Mouse (Mus musculus) kidney, postnatal 0 days (tissue): ENCODE measurements around the gene Vil1. TPM values are rescaled to one million over a fixed set of nuclear protein-coding genes. Genes with fewer than 3 reads are reported as not detected.

Source experiments
- ATAC-seq: fragments of 200-750 bp; cut with Nextera tagmentation; replicated peaks from 2 replicates; pipeline ENCODE4 v1.8.0; 2017; ENCODE audit warnings: low read depth, moderate number of reproducible peaks, moderate TSS enrichment, moderate library complexity; ENCODE audit not compliant: low FRiP score
- DNase-seq: peaks from one replicate; pipeline ENCODE4 v3.0.0-alpha.2; 2016; ENCODE audit warnings: low spot score
- H3K27ac ChIP-seq: fragments of 300-500 bp; sonication (generic); 2 replicates; pipeline ENCODE4 v1.5.1; 2014; ENCODE audit warnings: mild to moderate bottlenecking
- H3K27me3 ChIP-seq: fragments of 300-500 bp; sonication (generic); 2 replicates; pipeline ENCODE4 v1.6.1; 2014; ENCODE audit warnings: low read length, mixed read lengths; ENCODE audit not compliant: insufficient read depth
- H3K36me3 ChIP-seq: fragments of 300-500 bp; sonication (generic); 2 replicates; pipeline ENCODE4 v1.6.1; 2014; ENCODE audit warnings: low read length, mixed read lengths; ENCODE audit not compliant: insufficient read depth
- H3K4me1 ChIP-seq: fragments of 300-500 bp; sonication (generic); replicated peaks from 2 replicates; pipeline ENCODE4 v1.6.1; 2014; ENCODE audit warnings: antibody characterized with exemption, low read length, mixed read lengths; ENCODE audit not compliant: insufficient read depth
- H3K4me2 ChIP-seq: fragments of 300-500 bp; sonication (generic); 2 replicates; pipeline ENCODE4 v1.6.1; 2014; ENCODE audit warnings: mild to moderate bottlenecking, low read length, moderate library complexity, mixed read lengths
- H3K4me3 ChIP-seq: fragments of 300-500 bp; sonication (generic); replicated peaks from 2 replicates; pipeline ENCODE4 v1.5.1; 2014; ENCODE audit warnings: low read depth, low read length
- H3K9ac ChIP-seq: fragments of 300-500 bp; sonication (generic); 2 replicates; pipeline ENCODE4 v1.6.1; 2014; ENCODE audit warnings: low read depth, low read length
- H3K9me3 ChIP-seq: fragments of 300-500 bp; sonication (generic); replicated peaks from 2 replicates; pipeline ENCODE4 v1.6.1; 2016; ENCODE audit warnings: low read length, inconsistent platforms, mixed read lengths
- CTCF ChIP-seq: IDR thresholded peaks from 2 replicates; pipeline ENCODE4 v1.5.1; 2016; ENCODE audit warnings: antibody characterized with exemption, low read depth, mild to moderate bottlenecking, moderate library complexity
- WGBS: fragments of 180-500 bp; shearing (Covaris S2); extraction: QIAGEN DNeasy Blood & Tissue Kit; methylation state at CpG from one replicate; pipeline ENCODE4 v1.1.7; 2014; 5-methylcytosine and 5-hydroxymethylcytosine counted together
- polyA plus RNA-seq: library from polyadenylated mRNA; unstranded; fragments of >200 nt; fragmentation: Nextera tagmentation; extraction: Ambion mirVana; gene quantifications from 2 replicates; pipeline ENCODE4 v1.2.1, GENCODE M21; 2015

The Vil1 gene
- polyA plus RNA-seq, 1 experiment from 2014 or later, result 17.0 TPM

- 42% methylated on average over 9 of the region's 9 CpGs for WGBS
- DNase-seq (no peak), ATAC-seq (no peak)
- Histone ChIP-seq H3K4me2 (no peak overlapping the region), H3K9ac (no peak overlapping the region), H3K36me3 (no peaks in the 10 kb centered on the region), H3K9me3 (no peaks in the 10 kb centered on the region), H3K4me3 (no peak overlapping the region), H3K27me3 (no peaks in the 10 kb centered on the region), H3K27ac (0 out of 2 replicates have a peak overlapping the region, but pooled peaks have one; percentile 26), H3K4me1 (peaks cover 4% of the 10 kb centered on the region; the same call in 1 of the 2 replicates)
- no peak for TF ChIP-seq CTCF
Observed at GRCm38 (mm10) chr1:74419440-74419794, 10.2 kb downstream of the Vil1 start.

- ATAC-seq, result no peak
- DNase-seq, result no peak
- peaks cover 4% of the 10 kb centered on the region; the same call in 1 of the 2 replicates for H3K4me1 ChIP-seq
- no peaks in the 10 kb centered on the region for H3K36me3 ChIP-seq
- H3K9me3 ChIP-seq, result no peaks in the 10 kb centered on the region
- no peak overlapping the region for H3K4me3 ChIP-seq
- no peak for TF ChIP-seq CTCF
- no peaks in the 10 kb centered on the region for H3K27me3 ChIP-seq
- WGBS, result 23% methylated on average over 8 of the region's 8 CpGs
- no peak overlapping the region for H3K9ac ChIP-seq
- no peak overlapping the region for H3K27ac ChIP-seq
- H3K4me2 ChIP-seq, result no peak overlapping the region
Observed at GRCm38 (mm10) chr1:74423147-74423546, 14.0 kb downstream of the Vil1 start.

GRCm38 (mm10) chr1:74425845-74426244 lies 16.7 kb downstream of the Vil1 start:
- no peak for TF ChIP-seq CTCF

GRCm38 (mm10) chr1:74433220-74433619 lies 24.0 kb downstream of the Vil1 start:
- H3K4me1 ChIP-seq, result no peaks in the 10 kb centered on the region
- H3K27ac ChIP-seq, result no peak overlapping the region
- H3K9ac ChIP-seq, result no peak overlapping the region
- no peak overlapping the region for H3K4me2 ChIP-seq
- H3K27me3 ChIP-seq, result no peaks in the 10 kb centered on the region
- 80% methylated on average over 6 of the region's 6 CpGs for WGBS
- TF ChIP-seq CTCF, result no peak
- ATAC-seq (peak; percentile 62; the same call in 1 of the 2 replicates), DNase-seq (no peak)
- H3K4me3 ChIP-seq, result no peak overlapping the region
- H3K36me3 ChIP-seq, result peaks cover 19% of the 10 kb centered on the region; the same call in 1 of the 2 replicates
- H3K9me3 ChIP-seq, result no peaks in the 10 kb centered on the region

More at GRCm38 (mm10) chr1:74425845-74426244, 16.7 kb downstream of the Vil1 start:
- Histone ChIP-seq H3K4me1 (no peaks in the 10 kb centered on the region), H3K9me3 (no peaks in the 10 kb centered on the region), H3K9ac (no peak overlapping the region), H3K27ac (no peak overlapping the region), H3K4me3 (no peak overlapping the region), H3K4me2 (no peak overlapping the region), H3K27me3 (no peaks in the 10 kb centered on the region), H3K36me3 (no peaks in the 10 kb centered on the region)
- DNase-seq (no peak), ATAC-seq (no peak)
- 61% methylated on average over 7 of the region's 7 CpGs for WGBS

- Histone ChIP-seq H3K9ac (no peak overlapping the region), H3K4me2 (no peak overlapping the region), H3K9me3 (no peaks in the 10 kb centered on the region), H3K27ac (no peak overlapping the region), H3K27me3 (no peaks in the 10 kb centered on the region), H3K36me3 (peaks cover 33% of the 10 kb centered on the region), H3K4me3 (no peak overlapping the region), H3K4me1 (no peaks in the 10 kb centered on the region)
- TF ChIP-seq CTCF, result no peak
- 46% methylated on average over 5 of the region's 5 CpGs for WGBS
- no peak for DNase-seq
- no peak for ATAC-seq
Observed at GRCm38 (mm10) chr1:74434596-74434995, 25.4 kb downstream of the Vil1 start.

- no peak overlapping the region for H3K4me2 ChIP-seq
- ATAC-seq (no peak), DNase-seq (no peak)
- TF ChIP-seq CTCF, result no peak
- H3K9me3 ChIP-seq, result no peaks in the 10 kb centered on the region
- no peak overlapping the region for H3K4me3 ChIP-seq
- H3K27me3 ChIP-seq, result no peaks in the 10 kb centered on the region
- H3K9ac ChIP-seq, result no peak overlapping the region
- H3K27ac ChIP-seq, result no peak overlapping the region
- H3K36me3 ChIP-seq, result peaks cover 35% of the 10 kb centered on the region
- no peaks in the 10 kb centered on the region for H3K4me1 ChIP-seq
- 86% methylated on average over 6 of the region's 6 CpGs for WGBS
Observed at GRCm38 (mm10) chr1:74435563-74435962, 26.4 kb downstream of the Vil1 start.
